Mouse (Mus musculus): ENCODE data around the gene Tpra1. TPM values are rescaled to one million over a fixed set of nuclear protein-coding genes. Genes with fewer than 3 reads are reported as not detected.

Tpra1 gene
- polyA plus RNA-seq, 1 experiment from 2014 or later = 54.9 TPM

DNA sequence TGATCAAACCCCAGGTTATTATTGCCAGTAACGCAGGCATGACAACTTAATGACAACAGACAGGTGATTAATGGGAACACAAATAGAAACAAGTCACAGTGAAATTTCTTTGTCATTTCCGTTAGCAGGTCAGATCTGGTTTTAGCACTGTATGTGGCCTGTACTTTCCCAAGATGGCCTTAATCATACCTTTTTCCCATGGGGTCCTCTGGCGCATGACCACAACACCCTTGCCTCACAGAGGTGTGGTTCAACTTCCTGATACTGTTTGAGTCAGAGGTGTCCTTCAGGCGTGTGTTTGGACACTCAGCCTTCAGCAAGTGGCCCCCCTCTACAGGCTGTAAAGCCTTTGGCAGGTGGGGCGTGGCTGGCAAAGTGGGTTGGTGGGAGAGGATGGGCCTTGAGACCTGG, 55.8 kb downstream of the Tpra1 start:
- no peak overlapping the region for H3K4me2 ChIP-seq
- no peak overlapping the region for H3K9ac ChIP-seq
- WGBS (ENCODE audit: insufficient replicate concordance) = 54% methylated on average over 5 of the region's 5 CpGs
- no peak for ATAC-seq (ENCODE audit: insufficient read depth)
- H3K4me1 ChIP-seq (replicated peaks) = no peaks in the 10 kb centered on the region
- peaks cover 3% of the 10 kb centered on the region; the same call in 1 of the 2 replicates for H3K27me3 ChIP-seq
- H3K27ac ChIP-seq (replicated peaks) = no peak overlapping the region
- no peaks in the 10 kb centered on the region for H3K36me3 ChIP-seq (replicated peaks)
- H3K4me3 ChIP-seq (replicated peaks) = no peak overlapping the region
- H3K9me3 ChIP-seq (replicated peaks) = no peaks in the 10 kb centered on the region

GRCm38 (mm10) chr6:88958305-88958704, 56.3 kb downstream of the Tpra1 start:
- 67% methylated on average over 2 of the region's 2 CpGs for WGBS (ENCODE audit: insufficient replicate concordance)
- Histone ChIP-seq H3K4me1 (replicated peaks) (no peaks in the 10 kb centered on the region), H3K4me3 (replicated peaks) (no peak overlapping the region), H3K27ac (replicated peaks) (no peak overlapping the region), H3K36me3 (replicated peaks) (no peaks in the 10 kb centered on the region), H3K9ac (no peak overlapping the region), H3K9me3 (replicated peaks) (no peaks in the 10 kb centered on the region), H3K27me3 (peaks cover 3% of the 10 kb centered on the region; the same call in 1 of the 2 replicates), H3K4me2 (no peak overlapping the region)
- ATAC-seq (ENCODE audit: insufficient read depth) = no peak

DNA sequence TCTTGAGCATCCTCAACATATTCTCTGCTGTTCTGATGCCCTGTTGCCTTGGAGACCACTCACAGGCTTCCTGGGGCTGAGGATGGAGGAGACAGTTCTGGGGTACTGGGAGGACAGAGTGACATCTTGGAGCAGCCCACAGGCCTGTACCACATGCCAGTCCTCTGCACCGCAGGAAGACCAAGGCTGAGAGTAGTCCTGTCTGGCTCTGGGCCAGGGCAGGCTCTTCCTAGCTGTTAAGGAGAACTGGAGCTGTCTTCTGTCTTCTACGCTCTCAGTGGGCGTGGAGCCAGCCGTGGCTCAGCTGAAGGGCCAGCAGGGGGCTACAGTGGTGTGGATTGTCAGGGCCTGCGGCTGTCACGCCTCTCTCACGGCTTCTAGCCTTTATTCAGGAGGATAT, 57.8 kb downstream of the Tpra1 start:
- no peaks in the 10 kb centered on the region for H3K4me1 ChIP-seq (replicated peaks)
- no peak overlapping the region for H3K4me2 ChIP-seq
- H3K4me3 ChIP-seq (replicated peaks) = no peak overlapping the region
- ATAC-seq (ENCODE audit: insufficient read depth) = no peak
- peaks cover 1% of the 10 kb centered on the region for H3K27me3 ChIP-seq
- no peaks in the 10 kb centered on the region for H3K9me3 ChIP-seq (replicated peaks)
- H3K27ac ChIP-seq (replicated peaks) = no peak overlapping the region
- H3K36me3 ChIP-seq (replicated peaks) = no peaks in the 10 kb centered on the region
- no peak overlapping the region for H3K9ac ChIP-seq
- 24% methylated on average over 7 of the region's 7 CpGs for WGBS (ENCODE audit: insufficient replicate concordance)

- H3K9ac ChIP-seq = no peak overlapping the region
Observed at GRCm38 (mm10) chr6:88960941-88961340, 58.9 kb downstream of the Tpra1 start.

More at GRCm38 (mm10) chr6:88960941-88961340, 58.9 kb downstream of the Tpra1 start:
- no peak for ATAC-seq (ENCODE audit: insufficient read depth)
- Histone ChIP-seq H3K4me1 (replicated peaks) (no peaks in the 10 kb centered on the region), H3K27me3 (peaks cover 7% of the 10 kb centered on the region), H3K4me3 (replicated peaks) (no peak overlapping the region), H3K9me3 (replicated peaks) (no peaks in the 10 kb centered on the region), H3K27ac (replicated peaks) (no peak overlapping the region), H3K4me2 (no peak overlapping the region), H3K36me3 (replicated peaks) (no peaks in the 10 kb centered on the region)
- 68% methylated on average over 4 of the region's 4 CpGs for WGBS (ENCODE audit: insufficient replicate concordance)

Other genes starting within 250 kb of the Tpra1 start
- 69.7 and 71.6 TPM in 2 replicates for gene Mgll, start 177.8 kb upstream of the Tpra1 start, polyA plus RNA-seq (2015; fragmentation: Nextera tagmentation; extraction: Ambion mirVana)
- gene Abtb1, start 60.3 kb upstream of the Tpra1 start, polyA plus RNA-seq (2015; fragmentation: Nextera tagmentation; extraction: Ambion mirVana) = 57.7 and 66.9 TPM in 2 replicates
- 1.7 and 1.8 TPM in 2 replicates for gene Podxl2, start 27.2 kb upstream of the Tpra1 start, polyA plus RNA-seq (2015; fragmentation: Nextera tagmentation; extraction: Ambion mirVana)
- 147 and 155 TPM in 2 replicates for gene Mcm2, start 3.5 kb upstream of the Tpra1 start, polyA plus RNA-seq (2015; fragmentation: Nextera tagmentation; extraction: Ambion mirVana)